Mouse (Mus musculus): ENCODE results near the gene Fbxw8.

Fbxw8 gene

GRCm38 (mm10) chr5:118019905-118020304, 135.4 kb downstream of the Fbxw8 start:
- no peak for DNase-seq (ENCODE audit: low read depth, low spot score)

GRCm38 (mm10) chr5:118017527-118017926, 137.7 kb downstream of the Fbxw8 start:
- DNase-seq (ENCODE audit: low read depth, low spot score) = no peak

- DNase-seq (ENCODE audit: low read depth, low spot score) = no peak
Observed at GRCm38 (mm10) chr5:118015669-118016068, 139.6 kb downstream of the Fbxw8 start.

GRCm38 (mm10) chr5:118015028-118015427, 140.2 kb downstream of the Fbxw8 start:
- DNase-seq (ENCODE audit: low read depth, low spot score) = no peak
